Mouse (Mus musculus): ENCODE results near the gene Midn. TPM values are rescaled to one million over a fixed set of nuclear protein-coding genes. Genes with fewer than 3 reads are reported as not detected.
A peak's percentile ranks its signal among the peaks of the same experiment; 100 is the strongest.

Gene Midn
- 20.1 and 23.8 TPM in 2 replicates for total RNA-seq (2015; ENCODE audit: low replicate concordance)
- 12.5 and 18.2 TPM in 2 replicates for total RNA-seq (2017; ENCODE audit: low replicate concordance)

- ATAC-seq (replicated peaks; ENCODE audit: low FRiP score, poor library complexity, severe bottlenecking): 0 out of 2 replicates have a peak, but pooled peaks have one; percentile 1
Observed at GRCm38 (mm10) chr10:80147719-80148601, at the start of gene Midn. Gene Midn, plus strand, starts transcription at chr10:80148272.

GRCm38 (mm10) chr10:80098630-80099029 lies 49.4 kb upstream of the Midn start:
- no peak for ATAC-seq (replicated peaks; ENCODE audit: low FRiP score, poor library complexity, severe bottlenecking)

- ATAC-seq (replicated peaks; ENCODE audit: low FRiP score, poor library complexity, severe bottlenecking): 0 out of 2 replicates have a peak, but pooled peaks have one; percentile 8
Observed at GRCm38 (mm10) chr10:80100982-80101381, 47.1 kb upstream of the Midn start.

- ATAC-seq (replicated peaks; ENCODE audit: low FRiP score, poor library complexity, severe bottlenecking): peak; percentile 87
Observed at GRCm38 (mm10) chr10:80102216-80102915, 45.7 kb upstream of the Midn start.

GRCm38 (mm10) chr10:80103032-80103431 lies 45.0 kb upstream of the Midn start:
- ATAC-seq (replicated peaks; ENCODE audit: low FRiP score, poor library complexity, severe bottlenecking): peak; percentile 74

GRCm38 (mm10) chr10:80104181-80104580 lies 43.9 kb upstream of the Midn start:
- ATAC-seq (replicated peaks; ENCODE audit: low FRiP score, poor library complexity, severe bottlenecking): no peak

GRCm38 (mm10) chr10:80105460-80105859 lies 42.6 kb upstream of the Midn start, which contains the start of gene Sbno2:
Gene Sbno2, minus strand, starts transcription at chr10:80105571.
- ATAC-seq (replicated peaks; ENCODE audit: low FRiP score, poor library complexity, severe bottlenecking): no peak

- ATAC-seq (replicated peaks; ENCODE audit: low FRiP score, poor library complexity, severe bottlenecking): no peak
Observed at GRCm38 (mm10) chr10:80105926-80106325, 42.1 kb upstream of the Midn start.

- no peak for ATAC-seq (replicated peaks; ENCODE audit: low FRiP score, poor library complexity, severe bottlenecking)
Observed at GRCm38 (mm10) chr10:80107678-80108077, 40.4 kb upstream of the Midn start.

- ATAC-seq (replicated peaks; ENCODE audit: low FRiP score, poor library complexity, severe bottlenecking): peak; percentile 59
Observed at GRCm38 (mm10) chr10:80114341-80115284, 33.5 kb upstream of the Midn start.

- peak; percentile 79 for ATAC-seq (replicated peaks; ENCODE audit: low FRiP score, poor library complexity, severe bottlenecking)
Observed at GRCm38 (mm10) chr10:80115290-80115943, 32.7 kb upstream of the Midn start, which contains the start of gene Stk11. Gene Stk11, plus strand, starts transcription at chr10:80115803.

- no peak for ATAC-seq (replicated peaks; ENCODE audit: low FRiP score, poor library complexity, severe bottlenecking)
Observed at GRCm38 (mm10) chr10:80115944-80116335, 32.1 kb upstream of the Midn start.

- 0 out of 2 replicates have a peak, but pooled peaks have one; percentile 1 for ATAC-seq (replicated peaks; ENCODE audit: low FRiP score, poor library complexity, severe bottlenecking)
Observed at GRCm38 (mm10) chr10:80116563-80116926, 31.5 kb upstream of the Midn start.

- ATAC-seq (replicated peaks; ENCODE audit: low FRiP score, poor library complexity, severe bottlenecking): peak; percentile 36
Observed at GRCm38 (mm10) chr10:80116927-80117691, 31.0 kb upstream of the Midn start.

- no peak for ATAC-seq (replicated peaks; ENCODE audit: low FRiP score, poor library complexity, severe bottlenecking)
Observed at GRCm38 (mm10) chr10:80117736-80118135, 30.3 kb upstream of the Midn start.

GRCm38 (mm10) chr10:80118552-80118951 lies 29.5 kb upstream of the Midn start:
- no peak for ATAC-seq (replicated peaks; ENCODE audit: low FRiP score, poor library complexity, severe bottlenecking)

GRCm38 (mm10) chr10:80120146-80120545 lies 27.9 kb upstream of the Midn start:
- ATAC-seq (replicated peaks; ENCODE audit: low FRiP score, poor library complexity, severe bottlenecking): no peak

- ATAC-seq (replicated peaks; ENCODE audit: low FRiP score, poor library complexity, severe bottlenecking): no peak
Observed at GRCm38 (mm10) chr10:80121639-80122038, 26.4 kb upstream of the Midn start.
